Mouse (Mus musculus) liver, adult 2 months (tissue): ENCODE data around the gene Nxn. TPM values are rescaled to one million over a fixed set of nuclear protein-coding genes. Genes with fewer than 3 reads are reported as not detected.

Source experiments
- DNase-seq: peaks from one replicate; pipeline ENCODE4 v3.0.0-alpha.2; 2011; ENCODE audit warnings: low read depth, low spot score; ENCODE audit errors: extremely low read depth
- H3K27ac ChIP-seq: fragments of 200-500 bp; replicated peaks from 2 replicates; pipeline ENCODE4 v1.5.1; 2012; ENCODE audit warnings: low read depth, mild to moderate bottlenecking, control low read depth, inconsistent platforms, low read length; ENCODE audit not compliant: insufficient read depth
- H3K27me3 ChIP-seq: fragments of 200-500 bp; 2 replicates; pipeline ENCODE4 v1.6.1; 2012; ENCODE audit warnings: mild to moderate bottlenecking, moderate library complexity, low read length, inconsistent platforms; ENCODE audit not compliant: control insufficient read depth, insufficient read depth
- H3K36me3 ChIP-seq: fragments of 200-500 bp; 2 replicates; pipeline ENCODE4 v1.6.1; 2012; ENCODE audit warnings: low read length, inconsistent platforms; ENCODE audit not compliant: control insufficient read depth, insufficient read depth
- H3K4me1 ChIP-seq: fragments of 200-500 bp; 2 replicates; pipeline ENCODE4 v1.6.1; 2011; ENCODE audit warnings: low read length; ENCODE audit not compliant: control insufficient read depth, insufficient read depth
- H3K4me3 ChIP-seq: fragments of 200-500 bp; 2 replicates; pipeline ENCODE4 v1.5.1; 2011; ENCODE audit warnings: low read depth, mild to moderate bottlenecking, control low read depth, low read length, moderate library complexity; ENCODE audit not compliant: insufficient read depth
- H3K79me2 ChIP-seq: fragments of 200-500 bp; 2 replicates; pipeline ENCODE4 v1.6.1; 2012; ENCODE audit warnings: inconsistent platforms, mild to moderate bottlenecking, low read length, moderate library complexity; ENCODE audit not compliant: control insufficient read depth, insufficient read depth
- H3K9ac ChIP-seq: fragments of 200-500 bp; 2 replicates; pipeline ENCODE4 v1.6.1; 2012; ENCODE audit warnings: low read depth, mild to moderate bottlenecking, control low read depth, inconsistent platforms, low read length
- CTCF ChIP-seq: fragments of 200-500 bp; IDR thresholded peaks from 2 replicates; pipeline ENCODE4 v1.5.1; 2011; ENCODE audit warnings: low read depth, low read length, control low read depth
- POLR2A ChIP-seq: fragments of 200-500 bp; IDR thresholded peaks from 2 replicates; pipeline ENCODE4 v1.6.1; 2011; ENCODE audit warnings: low read length, control low read depth; ENCODE audit not compliant: insufficient read depth; ENCODE audit errors: extremely low read depth
- WGBS: fragments of 180-500 bp; shearing (Covaris S2); methylation state at CpG from one replicate; pipeline ENCODE4 v1.1.7; 2018; 5-methylcytosine and 5-hydroxymethylcytosine counted together
- polyA plus RNA-seq: library from polyadenylated mRNA; depleted of rRNA; stranded (reverse); fragments of >200 nt; gene quantifications from 2 replicates; pipeline ENCODE4 v1.2.3, GENCODE M21; 2012
- total RNA-seq: library from RNA; depleted of rRNA; stranded (reverse); fragments of >200 nt; gene quantifications from 2 replicates; pipeline ENCODE4 v1.2.3, GENCODE M21; 2014

The Nxn gene
- total and polyA plus RNA-seq, 2 experiments, result 1.0 to 1.6 TPM

DNA sequence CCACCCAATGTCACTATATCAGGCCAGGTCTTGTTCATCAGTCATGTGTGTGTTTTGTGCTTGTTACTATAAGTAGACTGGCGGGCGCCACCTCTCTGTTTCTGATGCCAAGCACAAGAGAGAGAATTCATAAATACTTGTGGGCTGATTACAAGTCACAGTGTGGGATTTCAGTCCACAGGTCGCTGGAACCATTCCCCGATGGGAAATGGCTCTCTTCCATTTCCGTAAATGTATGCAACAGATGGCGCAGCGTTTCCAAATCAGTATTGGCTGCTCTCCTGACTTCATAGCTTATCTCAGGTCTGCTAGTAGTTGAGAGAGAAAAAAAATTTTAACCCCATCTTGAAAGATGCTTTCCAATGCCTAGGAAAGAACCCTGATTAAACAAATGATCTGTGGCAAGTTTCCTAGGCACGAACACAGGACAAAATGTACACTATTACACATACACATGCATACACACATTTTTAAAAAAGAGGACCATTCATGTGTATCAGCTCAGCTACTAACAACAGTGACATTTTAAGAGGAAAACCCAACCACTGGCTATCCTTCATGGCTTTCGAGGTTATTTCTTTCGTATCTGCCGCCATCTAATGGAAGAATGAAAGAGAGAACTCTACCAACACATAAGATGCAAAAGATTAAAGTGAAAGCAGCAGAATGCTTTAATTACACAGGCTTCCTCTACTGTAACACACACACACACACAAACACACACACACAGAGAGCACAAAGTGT is 819 bp upstream of the Nxn start:
- no peak overlapping the region for H3K27ac ChIP-seq
- DNase-seq, result peak; percentile 29
- no peaks in the 10 kb centered on the region for H3K27me3 ChIP-seq
- H3K4me3 ChIP-seq, result no peak overlapping the region; the same call in 1 of the 2 replicates
- no peaks in the 10 kb centered on the region for H3K36me3 ChIP-seq
- no peak overlapping the region for H3K9ac ChIP-seq
- H3K4me1 ChIP-seq, result 0 out of 2 replicates have a peak, but pooled peaks cover 2% of the 10 kb centered on the region
- no peaks in the 10 kb centered on the region for H3K79me2 ChIP-seq
- TF ChIP-seq POLR2A (no peak), CTCF (no peak)
- WGBS, result 10% methylated on average over 11 of the region's 11 CpGs

GRCm38 (mm10) chr11:76398312-76398797 is 585 bp downstream of the Nxn start:
- Histone ChIP-seq H3K4me3 (peak overlapping the region; percentile 80), H3K4me1 (0 out of 2 replicates have a peak, but pooled peaks cover 2% of the 10 kb centered on the region), H3K36me3 (no peaks in the 10 kb centered on the region), H3K79me2 (no peaks in the 10 kb centered on the region), H3K27ac (no peak overlapping the region), H3K9ac (peak overlapping the region; percentile 68), H3K27me3 (no peaks in the 10 kb centered on the region)
- DNase-seq, result no peak
- WGBS, result 1% methylated on average over 32 of the region's 33 CpGs
- TF ChIP-seq POLR2A, result no peak
- no peak for TF ChIP-seq CTCF

GRCm38 (mm10) chr11:76397650-76398311 is 1.2 kb downstream of the Nxn start:
- H3K27me3 ChIP-seq, result no peaks in the 10 kb centered on the region
- no peak overlapping the region for H3K27ac ChIP-seq
- no peak for DNase-seq

DNA sequence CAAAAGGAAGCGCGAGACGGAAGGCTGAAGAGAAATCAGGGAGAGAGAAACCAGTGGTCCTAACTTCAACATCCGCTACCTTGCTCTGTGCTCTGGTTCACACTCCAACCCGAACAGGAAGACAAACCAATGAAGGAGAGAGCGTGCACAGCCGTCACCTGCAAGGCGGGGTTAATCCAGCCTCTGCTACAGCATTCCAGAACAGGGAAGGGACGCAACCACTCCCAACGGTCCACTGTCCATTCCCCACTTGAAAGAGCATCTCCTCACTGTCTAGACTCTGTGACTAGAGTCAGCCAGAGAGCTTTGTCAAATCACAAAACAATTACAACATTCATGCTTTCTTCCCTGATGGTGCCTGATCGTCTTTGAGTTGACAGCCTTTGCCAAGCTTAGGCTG is 5.9 kb downstream of the Nxn start:
- Histone ChIP-seq H3K4me3 (no peak overlapping the region), H3K4me1 (no peaks in the 10 kb centered on the region), H3K9ac (no peak overlapping the region), H3K36me3 (no peaks in the 10 kb centered on the region), H3K27me3 (no peaks in the 10 kb centered on the region), H3K79me2 (no peaks in the 10 kb centered on the region), H3K27ac (no peak overlapping the region)
- WGBS, result 90% methylated on average over 11 of the region's 11 CpGs
- no peak for DNase-seq
- TF ChIP-seq POLR2A (no peak), CTCF (no peak)

More at GRCm38 (mm10) chr11:76397650-76398311, 1.2 kb downstream of the Nxn start:
- Histone ChIP-seq H3K9ac (peak overlapping the region; percentile 68; the same call in 1 of the 2 replicates), H3K79me2 (no peaks in the 10 kb centered on the region), H3K36me3 (no peaks in the 10 kb centered on the region), H3K4me1 (0 out of 2 replicates have a peak, but pooled peaks cover 2% of the 10 kb centered on the region), H3K4me3 (peak overlapping the region; percentile 80)
- WGBS, result 10% methylated on average over 26 of the region's 26 CpGs
- TF ChIP-seq CTCF (no peak), POLR2A (no peak)

GRCm38 (mm10) chr11:76392532-76392931 is 6.4 kb downstream of the Nxn start:
- Histone ChIP-seq H3K79me2 (no peaks in the 10 kb centered on the region), H3K27ac (no peak overlapping the region), H3K4me1 (no peaks in the 10 kb centered on the region), H3K27me3 (no peaks in the 10 kb centered on the region), H3K36me3 (no peaks in the 10 kb centered on the region), H3K9ac (no peak overlapping the region), H3K4me3 (no peak overlapping the region)
- no peak for DNase-seq
- no peak for TF ChIP-seq POLR2A
- TF ChIP-seq CTCF, result no peak
- WGBS, result 89% methylated on average over 7 of the region's 7 CpGs
